Mouse (Mus musculus): ENCODE measurements at regions not wholly inside any gene's neighbourhood (a gene's known extent, or its start where the extent isn't known, plus 50 kb on each side); places are given as distances from the start of the nearest gene placed in this dataset.

- peak; percentile 5 for DNase-seq (ENCODE audit: low read depth, low spot score)
Measured at GRCm38 (mm10) chr12:16269706-16270105, 341.1 kb downstream of the Lpin1 start.

GRCm38 (mm10) chr12:16268621-16269165 lies 342.1 kb downstream of the Lpin1 start:
- DNase-seq (ENCODE audit: low read depth, low spot score), result peak; percentile 62

- DNase-seq (ENCODE audit: low read depth, low spot score), result no peak
Measured at GRCm38 (mm10) chr12:16261465-16261864, 349.3 kb downstream of the Lpin1 start.

- DNase-seq (ENCODE audit: low read depth, low spot score), result peak; percentile 41
Measured at GRCm38 (mm10) chr12:16260981-16261380, 349.8 kb downstream of the Lpin1 start.

- no peak for DNase-seq (ENCODE audit: low read depth, low spot score)
Measured at GRCm38 (mm10) chr12:16260501-16260900, 350.3 kb downstream of the Lpin1 start.

GRCm38 (mm10) chr12:16250621-16251020 lies 360.1 kb downstream of the Lpin1 start:
- DNase-seq (ENCODE audit: low read depth, low spot score), result no peak

GRCm38 (mm10) chr12:16250096-16250495 lies 360.7 kb downstream of the Lpin1 start:
- no peak for DNase-seq (ENCODE audit: low read depth, low spot score)

GRCm38 (mm10) chr12:16239792-16240191 lies 371.0 kb downstream of the Lpin1 start:
- no peak for DNase-seq (ENCODE audit: low read depth, low spot score)

GRCm38 (mm10) chr12:16237498-16237897 lies 373.3 kb downstream of the Lpin1 start:
- DNase-seq (ENCODE audit: low read depth, low spot score), result no peak

- peak; percentile 9 for DNase-seq (ENCODE audit: low read depth, low spot score)
Measured at GRCm38 (mm10) chr12:16233559-16233958, 377.2 kb downstream of the Lpin1 start.

GRCm38 (mm10) chr12:16232828-16233227 lies 377.9 kb downstream of the Lpin1 start:
- DNase-seq (ENCODE audit: low read depth, low spot score), result no peak

- DNase-seq (ENCODE audit: low read depth, low spot score), result no peak
Measured at GRCm38 (mm10) chr12:16232051-16232450, 378.7 kb downstream of the Lpin1 start.

GRCm38 (mm10) chr12:16231093-16231492 lies 379.7 kb downstream of the Lpin1 start:
- DNase-seq (ENCODE audit: low read depth, low spot score), result no peak

GRCm38 (mm10) chr12:16225428-16225827 lies 385.3 kb downstream of the Lpin1 start:
- no peak for DNase-seq (ENCODE audit: low read depth, low spot score)

- peak; percentile 8 for DNase-seq (ENCODE audit: low read depth, low spot score)
Measured at GRCm38 (mm10) chr12:16222836-16223450, 387.8 kb downstream of the Lpin1 start.

GRCm38 (mm10) chr12:16222205-16222604 lies 388.6 kb downstream of the Lpin1 start:
- no peak for DNase-seq (ENCODE audit: low read depth, low spot score)

GRCm38 (mm10) chr12:16221142-16221541 lies 389.6 kb downstream of the Lpin1 start:
- no peak for DNase-seq (ENCODE audit: low read depth, low spot score)

- no peak for DNase-seq (ENCODE audit: low read depth, low spot score)
Measured at GRCm38 (mm10) chr12:16220561-16220960, 390.2 kb downstream of the Lpin1 start.

- DNase-seq (ENCODE audit: low read depth, low spot score), result no peak
Measured at GRCm38 (mm10) chr12:16218906-16219305, 391.9 kb downstream of the Lpin1 start.

- peak; percentile 6 for DNase-seq (ENCODE audit: low read depth, low spot score)
Measured at GRCm38 (mm10) chr12:16210553-16210952, 393.8 kb upstream of the Trib2 start.

- no peak for DNase-seq (ENCODE audit: low read depth, low spot score)
Measured at GRCm38 (mm10) chr12:16210111-16210510, 393.4 kb upstream of the Trib2 start.

GRCm38 (mm10) chr12:16204941-16205340 lies 388.2 kb upstream of the Trib2 start:
- DNase-seq (ENCODE audit: low read depth, low spot score), result no peak

- DNase-seq (ENCODE audit: low read depth, low spot score), result no peak
Measured at GRCm38 (mm10) chr12:16196917-16197316, 380.2 kb upstream of the Trib2 start.

Measured in R1 (cell line).